9 mouse cellular contexts compared by ENCODE assay signal in the genomic region with DNA sequence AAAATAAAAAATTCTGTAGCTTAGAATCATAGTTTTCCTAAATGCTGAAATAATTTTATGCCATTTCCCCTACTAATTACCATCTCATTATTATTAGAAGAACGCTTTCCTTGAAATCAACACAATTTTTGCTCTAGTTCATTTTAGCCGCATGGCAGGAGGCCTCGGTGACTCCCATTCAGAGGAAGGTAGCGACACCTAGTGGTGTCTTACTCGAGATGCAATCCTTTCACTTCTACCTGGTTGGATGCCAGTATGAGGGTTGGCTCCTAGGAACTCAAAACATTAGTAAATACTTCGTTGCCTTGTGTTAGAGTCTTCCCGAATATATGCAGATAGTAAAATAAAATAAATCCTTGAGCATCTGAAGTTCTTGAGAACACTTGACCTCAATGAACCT.
DNase-seq lines count a peak whose midpoint lies in the region; ATAC-seq and TF ChIP-seq lines count a peak whose summit lies in the region.
"Had no signal": no experiment of that assay in that cellular context is flagged by ENCODE, and none has a peak within 500 bp of the region (broad histone marks: within the 10 kb centered on the region; RNA-seq: fewer than 3 reads in every experiment).

No protein-coding gene starts in this region.

- WGBS in neural tube, embryonic 15.5 days, result 5% methylated on average over 7 of the region's 7 CpGs

- peak; percentile 66 to 90 (median 77) for TF ChIP-seq CTCF in MEL (IDR thresholded peaks at IDR 0.05 in 2 of 3, conservative IDR thresholded peaks at IDR 0.05 in 1 of 3; ENCODE audit: control insufficient read depth in 1 of 3, insufficient read depth in 1 of 3, low read depth in 2 of 3, low read length in 3 of 3, poor library complexity in 1 of 3, severe bottlenecking in 1 of 3)
- TF ChIP-seq CTCF in embryonic fibroblast, embryonic 13.5 days (IDR thresholded peaks at IDR 0.05; ENCODE audit: borderline replicate concordance, insufficient read depth, low read length), result peak; percentile 62; the same call in 1 of the 2 replicates

- H3K4me3 ChIP-seq in MEL (ENCODE audit: control insufficient read depth in 1 of 2, insufficient read depth in 1 of 2, low read depth in 2 of 2, low read length in 2 of 2), result no peak overlapping the region
- H3K4me3 ChIP-seq in embryonic fibroblast, embryonic 13.5 days (ENCODE audit: insufficient read depth, low read length), result no peak overlapping the region
- no peak overlapping the region for H3K4me3 ChIP-seq in neural tube, embryonic 15.5 days (replicated peaks)
- H3K4me3 ChIP-seq: limb, embryonic 12.5 days had no signal

- H3K27ac ChIP-seq in MEL (ENCODE audit: control insufficient read depth, low read depth, low read length), result no peak overlapping the region
- H3K27ac ChIP-seq in embryonic fibroblast, embryonic 13.5 days (ENCODE audit: insufficient read depth, low read length), result no peak overlapping the region
- no peak overlapping the region for H3K27ac ChIP-seq in neural tube, embryonic 15.5 days (replicated peaks)
- H3K27ac ChIP-seq: limb, embryonic 12.5 days had no signal

- H3K9ac ChIP-seq in MEL (ENCODE audit: control insufficient read depth, low read depth, low read length, poor library complexity, severe bottlenecking), result no peak overlapping the region
- H3K9ac ChIP-seq in neural tube, embryonic 15.5 days (replicated peaks), result no peak overlapping the region
- H3K9ac ChIP-seq: limb, embryonic 12.5 days had no signal

- no peaks in the 10 kb centered on the region for H3K27me3 ChIP-seq in MEL (ENCODE audit: control insufficient read depth in 1 of 2, insufficient read depth in 2 of 2, low read length in 2 of 2)
- H3K27me3 ChIP-seq in neural tube, embryonic 15.5 days (replicated peaks), result no peaks in the 10 kb centered on the region
- H3K27me3 ChIP-seq: limb, embryonic 12.5 days had no signal

- TF ChIP-seq RAD21 in MEL (IDR thresholded peaks at IDR 0.05; ENCODE audit: low read depth, low read length), result peak; percentile 92

- intact Hi-C loops in heart, postnatal 36 days (cut with DNase I), result loop anchor here (1.0 to 10.0 kb wide), 6 partner anchors 609 to 1805 kb away; a partner anchor contains a TSS

- no peak for TF ChIP-seq EP300 in MEL (IDR thresholded peaks at IDR 0.05; ENCODE audit: low read depth in 1 of 2, low read length in 2 of 2)

- no peaks in the 10 kb centered on the region for H3K9me3 ChIP-seq in MEL (replicated peaks; ENCODE audit: insufficient read depth, low read length)
- no peaks in the 10 kb centered on the region for H3K9me3 ChIP-seq in neural tube, embryonic 15.5 days (replicated peaks)
- H3K9me3 ChIP-seq: limb, embryonic 12.5 days had no signal

- H3K4me1 ChIP-seq in MEL (ENCODE audit: control insufficient read depth in 1 of 2, insufficient read depth in 2 of 2, low read length in 2 of 2), result no peaks in the 10 kb centered on the region
- H3K4me1 ChIP-seq in embryonic fibroblast, embryonic 13.5 days (ENCODE audit: control insufficient read depth, insufficient read depth, low read length), result peaks cover 16% of the 10 kb centered on the region
- peaks cover 31% of the 10 kb centered on the region for H3K4me1 ChIP-seq in neural tube, embryonic 15.5 days
- H3K4me1 ChIP-seq: limb, embryonic 12.5 days had no signal

- peak; percentile 85; the same call in 1 of the 2 replicates for ATAC-seq in neural tube, embryonic 15.5 days (ENCODE audit: low FRiP score)

- peak; percentile 72 for DNase-seq in MEL (ENCODE audit: low read depth, low spot score)
- DNase-seq in brain, adult 2 months (ENCODE audit: low read depth, low spot score), result peak; percentile 86
- DNase-seq in heart, postnatal 36 days, result peak; percentile 67 to 71
- peak; percentile 71 to 76 for DNase-seq in kidney, postnatal 36 days
- DNase-seq in lung, adult 18-20 months, result peak; percentile 30 to 58
- peak; percentile 60 for DNase-seq in urinary bladder, postnatal 25 days (ENCODE audit: low spot score)

- TF ChIP-seq POLR2A in MEL (IDR thresholded peaks at IDR 0.05; ENCODE audit: control insufficient read depth in 1 of 2, insufficient read depth in 1 of 2, low read depth in 1 of 2, low read length in 2 of 2, poor library complexity in 1 of 2), result no peak
- no peak for TF ChIP-seq POLR2A in embryonic fibroblast, embryonic 13.5 days (IDR thresholded peaks at IDR 0.05; ENCODE audit: low read depth, low read length)

- no peaks in the 10 kb centered on the region for H3K79me2 ChIP-seq in MEL (ENCODE audit: control insufficient read depth, insufficient read depth, low read length, poor library complexity)

- H3K4me2 ChIP-seq in neural tube, embryonic 15.5 days, result no peak overlapping the region
- H3K4me2 ChIP-seq: limb, embryonic 12.5 days had no signal

- H3K36me3 ChIP-seq in MEL (ENCODE audit: control insufficient read depth in 1 of 2, insufficient read depth in 2 of 2, low read length in 2 of 2), result no peaks in the 10 kb centered on the region
- H3K36me3 ChIP-seq in neural tube, embryonic 15.5 days, result no peaks in the 10 kb centered on the region
- H3K36me3 ChIP-seq: limb, embryonic 12.5 days had no signal

TF ChIP-seq in MEL, 35 proteins besides CTCF, POLR2A, EP300 and RAD21:
- TF ChIP-seq USF2 (IDR thresholded peaks at IDR 0.05; ENCODE audit: borderline replicate concordance in 1 of 2, insufficient read depth in 1 of 2, low read depth in 1 of 2, low read length in 2 of 2) (no peak), SIN3A (IDR thresholded peaks at IDR 0.05; ENCODE audit: low read length) (no peak), MAFK (IDR thresholded peaks at IDR 0.05; ENCODE audit: borderline replicate concordance, low read depth, low read length) (no peak), JUND (IDR thresholded peaks at IDR 0.05; ENCODE audit: low read depth, low read length) (no peak), MAX (IDR thresholded peaks at IDR 0.05; ENCODE audit: low read length) (no peak), CHD2 (IDR thresholded peaks at IDR 0.05; ENCODE audit: low read length) (no peak), SMC3 (IDR thresholded peaks at IDR 0.05; ENCODE audit: low read depth, low read length) (peak; percentile 89), MAZ (IDR thresholded peaks at IDR 0.05; ENCODE audit: low read depth, low read length) (no peak), BHLHE40 (IDR thresholded peaks at IDR 0.05; ENCODE audit: borderline replicate concordance, low read depth, low read length) (no peak), NRF1 (IDR thresholded peaks at IDR 0.05; ENCODE audit: insufficient read depth, low read depth, low read length, poor library complexity, severe bottlenecking) (no peak), TCF12 (IDR thresholded peaks at IDR 0.05; ENCODE audit: low read depth, low read length) (no peak), ZMIZ1 (IDR thresholded peaks at IDR 0.05; ENCODE audit: low read depth, low read length) (no peak), TBP (IDR thresholded peaks at IDR 0.05; ENCODE audit: low read depth, low read length) (no peak), ZC3H11A (IDR thresholded peaks at IDR 0.05; ENCODE audit: low read depth, low read length) (peak; percentile 76), ETS1 (IDR thresholded peaks at IDR 0.05; ENCODE audit: low read depth, low read length) (no peak), MYC (IDR thresholded peaks at IDR 0.05; ENCODE audit: low read depth, low read length) (peak; percentile 70; the same call in 1 of the 2 replicates), MYB (IDR thresholded peaks at IDR 0.05; ENCODE audit: low read depth, low read length) (no peak), ZKSCAN1 (IDR thresholded peaks at IDR 0.05; ENCODE audit: low read depth, low read length) (no peak), MXI1 (IDR thresholded peaks at IDR 0.05; ENCODE audit: low read depth, low read length) (no peak), HCFC1 (IDR thresholded peaks at IDR 0.05; ENCODE audit: low read depth, low read length) (no peak), MEF2A (IDR thresholded peaks at IDR 0.05; ENCODE audit: extremely low read depth, insufficient replicate concordance, low read depth, low read length, poor library complexity, severe bottlenecking) (no peak), CHD1 (IDR thresholded peaks at IDR 0.05; ENCODE audit: low read depth, low read length) (no peak)
